Mouse (Mus musculus) cerebellum, adult 2 months (tissue): Measurements from ENCODE around the gene Aff3.

Source experiments
- CTCF ChIP-seq: fragments of 200-500 bp; IDR thresholded peaks from 2 replicates; pipeline ENCODE4 v1.5.1; 2011; ENCODE audit warnings: low read depth, mild to moderate bottlenecking, control low read depth, low read length, moderate library complexity, borderline replicate concordance; ENCODE audit not compliant: insufficient read depth
- POLR2A ChIP-seq: fragments of 200-500 bp; IDR thresholded peaks from 2 replicates; pipeline ENCODE4 v1.6.1; 2011; ENCODE audit warnings: low read length, control low read depth, borderline replicate concordance; ENCODE audit not compliant: insufficient read depth

DNA sequence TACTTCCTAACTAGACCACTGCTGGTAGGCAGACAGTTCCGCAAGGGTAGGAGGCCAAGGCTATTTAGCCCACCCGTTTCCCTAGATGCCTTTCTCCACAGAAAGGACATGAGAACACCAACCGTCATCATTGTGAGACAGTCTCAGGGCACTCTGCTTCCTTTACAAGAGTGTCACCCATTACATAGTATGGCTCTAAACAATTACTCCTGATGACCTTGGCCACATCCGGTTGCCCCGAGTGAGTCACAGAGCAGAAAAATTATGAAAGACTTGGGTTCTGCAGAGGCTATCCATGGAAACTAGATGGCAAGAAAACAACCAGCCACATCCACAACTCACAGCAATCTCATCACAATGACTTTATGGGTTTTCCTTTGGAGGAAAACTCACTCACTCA is 261.0 kb downstream of the Aff3 start:
- TF ChIP-seq POLR2A (no peak), CTCF (no peak)
